Mouse (Mus musculus): ENCODE measurements around the gene Lyar.

Gene Lyar

GRCm38 (mm10) chr5:38255644-38256043 is 35.4 kb downstream of the Lyar start:
- in situ Hi-C loops (cut with MboI), result no loop called here

- in situ Hi-C loops (cut with MboI), result no loop called here
Measured at GRCm38 (mm10) chr5:38256551-38256950, 36.3 kb downstream of the Lyar start.

GRCm38 (mm10) chr5:38258034-38258772 is 37.9 kb downstream of the Lyar start:
- in situ Hi-C loops (cut with MboI), result no loop called here

- in situ Hi-C loops (cut with MboI), result no loop called here
Measured at GRCm38 (mm10) chr5:38258773-38259146, 38.5 kb downstream of the Lyar start.

GRCm38 (mm10) chr5:38259455-38260106 is 39.3 kb downstream of the Lyar start:
- in situ Hi-C loops (cut with MboI), result no loop called here

GRCm38 (mm10) chr5:38260107-38260682 is 39.9 kb downstream of the Lyar start, which contains the start of gene Tmem128:
Gene Tmem128, plus strand, starts transcription at chr5:38260185.
- in situ Hi-C loops (cut with MboI), result no loop called here

GRCm38 (mm10) chr5:38270942-38271341 is 50.7 kb downstream of the Lyar start:
- in situ Hi-C loops (cut with MboI), result no loop called here

- in situ Hi-C loops (cut with MboI), result no loop called here
Measured at GRCm38 (mm10) chr5:38273831-38274230, 53.6 kb downstream of the Lyar start.

GRCm38 (mm10) chr5:38275771-38276170 is 55.5 kb downstream of the Lyar start, which contains the start of gene Otop1:
Gene Otop1, plus strand, starts transcription at chr5:38275972.
- in situ Hi-C loops (cut with MboI), result no loop called here

- in situ Hi-C loops (cut with MboI), result no loop called here
Measured at GRCm38 (mm10) chr5:38276451-38276850, 56.2 kb downstream of the Lyar start.

- in situ Hi-C loops (cut with MboI), result no loop called here
Measured at GRCm38 (mm10) chr5:38277098-38277866, 57.0 kb downstream of the Lyar start.

- in situ Hi-C loops (cut with MboI), result no loop called here
Measured at GRCm38 (mm10) chr5:38277936-38278600, 57.8 kb downstream of the Lyar start.

- in situ Hi-C loops (cut with MboI), result no loop called here
Measured at GRCm38 (mm10) chr5:38280075-38280474, 59.8 kb downstream of the Lyar start.

All from mature B cell (primary cell).